Mouse (Mus musculus) ES-Bruce4 (cell line): Measurements from ENCODE around the gene Pla2g4a.

Experiments
- CTCF ChIP-seq: IDR thresholded peaks from one replicate; pipeline ENCODE4 v1.8.1; 2011; ENCODE audit warnings: low read depth, low read length
- POLR2A ChIP-seq: IDR thresholded peaks from one replicate; pipeline ENCODE4 v1.8.1; 2011; ENCODE audit warnings: low read length; ENCODE audit not compliant: insufficient read depth

- TF ChIP-seq CTCF = no peak
- no peak for TF ChIP-seq POLR2A
Measured at GRCm38 (mm10) chr1:149836496-149836895, 124.6 kb downstream of the Pla2g4a start.
